Mouse (Mus musculus) liver, embryonic 14 days (tissue): ENCODE data around the gene Cd209d. TPM values are rescaled to one million over a fixed set of nuclear protein-coding genes. Genes with fewer than 3 reads are reported as not detected.

Experiments
- polyA plus RNA-seq: library from polyadenylated mRNA; depleted of rRNA; stranded (reverse); fragments of >200 nt; gene quantifications from 2 replicates; pipeline ENCODE4 v1.2.3, GENCODE M21; 2012; rRNA removed

The Cd209d gene
- not detected in 2 replicates for polyA plus RNA-seq

GRCm38 (mm10) chr8:3878455-3878854, at the start of gene Cd209d:
Cd209d (minus strand) TSS chr8:3878555.

GRCm38 (mm10) chr8:3926744-3927143, 48.4 kb upstream of the Cd209d start, which contains the start of gene Cd209b:
Cd209b (minus strand) TSS chr8:3926844.

GRCm38 (mm10) chr8:3854209-3854608, 24.1 kb downstream of the Cd209d start, which contains the start of gene Cd209e:
Cd209e (minus strand) TSS chr8:3854309.

Other genes starting within 250 kb of the Cd209d start
- gene Stxbp2, start 247.6 kb downstream of the Cd209d start, polyA plus RNA-seq: 46.1 and 55.2 TPM in 2 replicates
- 0.03 TPM in 1 of 2 replicates, not detected in the other for gene Retn, start 222.8 kb downstream of the Cd209d start, polyA plus RNA-seq
- gene Mcemp1, start 212.8 kb downstream of the Cd209d start, polyA plus RNA-seq: 1.2 and 1.8 TPM in 2 replicates
- 1.7 and 2.2 TPM in 2 replicates for gene Fcor, start 206.2 kb downstream of the Cd209d start, polyA plus RNA-seq
- gene Trappc5, start 202.3 kb downstream of the Cd209d start, polyA plus RNA-seq: 12.6 and 13.2 TPM in 2 replicates
- not detected in 2 replicates for gene Fcer2a, start 184.4 kb downstream of the Cd209d start, polyA plus RNA-seq
- gene Clec4g, start 157.9 kb downstream of the Cd209d start, polyA plus RNA-seq: 3.0 and 3.5 TPM in 2 replicates
- gene Cd209a, start 129.6 kb downstream of the Cd209d start, polyA plus RNA-seq: 0.06 and 0.07 TPM in 2 replicates
- not detected in 2 replicates for gene Cd209e, start 24.2 kb downstream of the Cd209d start, polyA plus RNA-seq
- not detected in 2 replicates for gene Cd209b, start 48.3 kb upstream of the Cd209d start, polyA plus RNA-seq
- gene Cd209c, start 76.2 kb upstream of the Cd209d start, polyA plus RNA-seq: 0.09 TPM in 1 of 2 replicates, not detected in the other
- 0.36 and 0.74 TPM in 2 replicates for gene Cd209f, start 227.3 kb upstream of the Cd209d start, polyA plus RNA-seq